Mouse (Mus musculus): ENCODE data around the gene Rsph1. TPM values are rescaled to one million over a fixed set of nuclear protein-coding genes. Genes with fewer than 3 reads are reported as not detected.

Gene Rsph1
- polyA plus RNA-seq, 1 experiment, result 3.6 TPM

GRCm38 (mm10) chr17:31207771-31208334 is 69.3 kb downstream of the Rsph1 start, which contains the start of gene Ubash3a:
TSS of gene Ubash3a (plus strand) at chr17:31207873.
- no peak within 1 kb of the TSS for H3K27ac ChIP-seq (ENCODE audit: insufficient read depth, low read length)
- no peaks in the 10 kb centered on the region for H3K4me1 ChIP-seq (ENCODE audit: control insufficient read depth, insufficient read depth, low read length)
- TF ChIP-seq CTCF (IDR thresholded peaks at IDR 0.05; ENCODE audit: extremely low read depth, insufficient read depth, low read length), result no peak
- TF ChIP-seq POLR2A (IDR thresholded peaks at IDR 0.05; ENCODE audit: extremely low read depth, insufficient read depth, low read length), result no peak
- H3K4me3 ChIP-seq (ENCODE audit: insufficient read depth, low read length), result no peak within 1 kb of the TSS

Other genes starting within 250 kb of the Rsph1 start
- 27.8 and 29.8 TPM in 2 replicates for gene Abcg1, start 219.7 kb downstream of the Rsph1 start, polyA plus RNA-seq (2012; rRNA removed)
- not detected in 2 replicates for gene Tff3, start 147.7 kb downstream of the Rsph1 start, polyA plus RNA-seq (2012; rRNA removed)
- gene Tff2, start 133.1 kb downstream of the Rsph1 start, polyA plus RNA-seq (2012; rRNA removed), result not detected in 2 replicates
- gene Tff1, start 112.1 kb downstream of the Rsph1 start, polyA plus RNA-seq (2012; rRNA removed), result not detected in 2 replicates
- 0.06 and 0.10 TPM in 2 replicates for gene Tmprss3, start 78.4 kb downstream of the Rsph1 start, polyA plus RNA-seq (2012; rRNA removed)
- gene Ubash3a, start 69.5 kb downstream of the Rsph1 start, polyA plus RNA-seq (2012; rRNA removed), result 0.11 TPM in 1 of 2 replicates, not detected in the other
- gene Slc37a1, start 9.4 kb upstream of the Rsph1 start, polyA plus RNA-seq (2012; rRNA removed), result 9.3 and 10.5 TPM in 2 replicates
- gene Pde9a, start 108.8 kb upstream of the Rsph1 start, polyA plus RNA-seq (2012; rRNA removed), result 26.7 and 26.9 TPM in 2 replicates
- gene Wdr4, start 242.6 kb upstream of the Rsph1 start, polyA plus RNA-seq (2012; rRNA removed), result 24.4 and 26.6 TPM in 2 replicates
- gene Ndufv3, start 242.7 kb upstream of the Rsph1 start, polyA plus RNA-seq (2012; rRNA removed), result 325 and 346 TPM in 2 replicates

Measured in cortical plate, adult 2 months (tissue).